Mouse (Mus musculus) lung, postnatal 0 days (tissue): Measurements from ENCODE around the gene Cyb5b. TPM values are rescaled to one million over a fixed set of nuclear protein-coding genes. Genes with fewer than 3 reads are reported as not detected.
"Not testable (repeated sequence)": the region's sequence is repeated elsewhere in the genome, so short reads cannot be mapped to it uniquely, and the experiment has no call there.

Experiments
- ATAC-seq: fragments of 200-750 bp; cut with Nextera tagmentation; 2 replicates; pipeline ENCODE4 v1.8.0; 2017; ENCODE audit warnings: moderate library complexity
- DNase-seq: peaks from one replicate; pipeline ENCODE4 v3.0.0-alpha.2; 2016; ENCODE audit warnings: low spot score
- H3K27ac ChIP-seq: fragments of 300-500 bp; sonication (generic); 2 replicates; pipeline ENCODE4 v1.5.1; 2014; ENCODE audit warnings: antibody characterized with exemption, mild to moderate bottlenecking, low read length, mixed read lengths
- H3K27me3 ChIP-seq: fragments of 300-500 bp; sonication (generic); replicated peaks from 2 replicates; pipeline ENCODE4 v1.6.1; 2014; ENCODE audit warnings: low read length, mixed read lengths; ENCODE audit not compliant: insufficient read depth
- H3K36me3 ChIP-seq: fragments of 300-500 bp; sonication (generic); 2 replicates; pipeline ENCODE4 v1.6.1; 2014; ENCODE audit warnings: low read length, mixed read lengths; ENCODE audit not compliant: insufficient read depth
- H3K4me1 ChIP-seq: fragments of 300-500 bp; sonication (generic); 2 replicates; pipeline ENCODE4 v1.6.1; 2014; ENCODE audit warnings: antibody characterized with exemption, low read depth, low read length, mixed read lengths; ENCODE audit not compliant: insufficient read depth
- H3K4me2 ChIP-seq: fragments of 300-500 bp; sonication (generic); replicated peaks from 2 replicates; pipeline ENCODE4 v1.6.1; 2014; ENCODE audit warnings: low read depth, mild to moderate bottlenecking, low read length, moderate library complexity, mixed read lengths
- H3K4me3 ChIP-seq: fragments of 300-500 bp; sonication (generic); 2 replicates; pipeline ENCODE4 v1.5.1; 2014; ENCODE audit warnings: low read depth, low read length
- H3K9ac ChIP-seq: fragments of 300-500 bp; sonication (generic); replicated peaks from 2 replicates; pipeline ENCODE4 v1.6.1; 2014; ENCODE audit warnings: low read depth, mild to moderate bottlenecking
- H3K9me3 ChIP-seq: fragments of 300-500 bp; sonication (generic); 2 replicates; pipeline ENCODE4 v1.6.1; 2016; ENCODE audit warnings: low read length, mixed read lengths
- CTCF ChIP-seq: IDR thresholded peaks from 2 replicates; pipeline ENCODE4 v1.5.1; 2016; ENCODE audit warnings: antibody characterized with exemption, mild to moderate bottlenecking
- EP300 ChIP-seq: IDR thresholded peaks from 2 replicates; pipeline ENCODE4 v1.6.1; 2016; ENCODE audit warnings: antibody characterized with exemption, mild to moderate bottlenecking, control low read depth
- WGBS: fragments of 180-500 bp; shearing (Covaris S2); extraction: QIAGEN DNeasy Blood & Tissue Kit; methylation state at CpG from one replicate; pipeline ENCODE4 v1.1.7; 2014; 5-methylcytosine and 5-hydroxymethylcytosine counted together
- polyA plus RNA-seq: library from polyadenylated mRNA; unstranded; fragments of >200 nt; fragmentation: Nextera tagmentation; extraction: Ambion mirVana; gene quantifications from 2 replicates; pipeline ENCODE4 v1.2.1, GENCODE M21; 2015

Cyb5b gene
- polyA plus RNA-seq, 1 experiment from 2014 or later = 58.4 TPM

DNA sequence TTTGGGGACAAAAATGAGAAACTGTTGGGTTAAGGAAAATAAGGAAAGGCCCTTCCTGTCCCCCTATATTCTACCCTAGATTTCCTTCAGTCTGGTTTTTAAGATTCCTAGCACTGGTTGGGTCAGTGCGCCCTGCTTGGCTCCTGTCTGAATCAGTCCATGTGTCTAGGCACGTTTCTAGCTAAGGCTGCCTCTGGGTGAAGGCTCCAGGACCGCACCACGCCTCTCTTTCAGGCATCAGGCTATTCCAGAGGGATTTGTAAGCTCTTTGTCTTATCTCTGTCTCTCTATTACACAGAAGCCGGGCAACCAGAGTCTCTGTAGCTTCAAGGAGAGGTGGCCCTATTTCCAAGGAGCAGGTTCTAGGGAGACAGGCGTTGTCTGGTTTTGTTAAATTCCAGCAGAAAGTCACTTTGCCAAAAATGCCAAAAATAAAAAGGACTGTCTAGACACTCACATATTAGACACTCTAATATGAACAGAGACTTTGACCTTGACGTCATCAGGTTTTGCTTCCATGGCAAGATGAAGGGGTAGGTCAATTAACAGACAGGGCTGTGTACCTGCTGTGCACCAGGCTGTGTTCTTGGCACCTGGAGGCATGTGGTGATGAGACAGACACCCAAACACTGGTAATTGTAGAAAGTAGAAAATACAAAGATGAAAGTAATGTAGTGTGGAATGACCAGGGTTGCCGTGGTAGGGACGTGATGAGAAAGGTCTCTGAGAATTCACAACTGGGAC lies 56.5 kb downstream of the Cyb5b start:
- Histone ChIP-seq H3K4me3 (no peak overlapping the region), H3K4me1 (0 out of 2 replicates have a peak, but pooled peaks cover 2% of the 10 kb centered on the region), H3K27me3 (no peaks in the 10 kb centered on the region), H3K36me3 (no peaks in the 10 kb centered on the region), H3K9ac (no peak overlapping the region), H3K4me2 (no peak overlapping the region), H3K9me3 (no peaks in the 10 kb centered on the region), H3K27ac (no peak overlapping the region)
- TF ChIP-seq CTCF (no peak), EP300 (no peak)
- WGBS = 81% methylated on average over 9 of the region's 9 CpGs
- ATAC-seq = no peak
- no peak for DNase-seq

DNA sequence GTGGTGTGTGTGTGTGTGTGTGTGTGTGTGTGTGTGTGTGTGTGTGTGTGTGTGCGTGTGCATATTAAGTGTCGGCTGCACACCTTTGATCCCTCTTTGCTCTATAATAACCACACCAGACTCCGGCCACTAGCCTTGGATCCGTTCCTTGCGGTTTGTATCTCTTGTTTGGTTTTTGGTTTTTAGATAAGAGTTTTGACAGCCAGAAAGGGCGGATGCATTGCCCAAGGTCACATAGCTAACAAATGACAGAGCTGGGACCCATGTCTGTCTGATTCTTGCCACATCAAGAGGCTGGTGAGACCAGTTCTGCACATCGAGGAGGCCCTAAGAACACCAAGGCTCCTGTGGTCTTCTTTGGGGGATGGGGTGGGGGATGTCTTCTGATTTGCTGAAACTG lies 58.7 kb downstream of the Cyb5b start:
- ATAC-seq = no peak
- DNase-seq = no peak

DNA sequence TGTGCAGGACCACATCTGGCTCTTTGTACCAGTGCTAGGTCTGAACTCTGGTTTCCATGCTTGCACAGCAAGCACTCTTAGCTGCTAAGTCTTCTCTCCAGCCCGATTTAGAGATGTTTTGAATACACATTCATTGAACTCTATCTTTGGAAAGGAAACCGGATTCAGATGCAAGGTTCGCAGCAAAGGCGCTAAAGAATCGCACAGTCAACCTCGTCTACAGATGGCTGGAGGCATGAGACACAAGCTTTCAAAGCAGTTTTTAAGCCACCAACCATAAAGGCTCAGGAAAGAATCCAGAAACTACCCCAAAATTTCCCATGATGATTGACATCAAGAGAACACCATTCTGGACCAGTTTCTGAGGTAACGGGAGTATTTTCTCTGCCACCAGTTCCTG lies 61.6 kb downstream of the Cyb5b start:
- Histone ChIP-seq H3K4me3 (no peak overlapping the region), H3K4me2 (no peak overlapping the region), H3K27me3 (no peaks in the 10 kb centered on the region), H3K9ac (no peak overlapping the region), H3K9me3 (no peaks in the 10 kb centered on the region), H3K4me1 (no peaks in the 10 kb centered on the region), H3K27ac (no peak overlapping the region), H3K36me3 (no peaks in the 10 kb centered on the region)
- no peak for ATAC-seq
- no peak for TF ChIP-seq CTCF
- no peak for TF ChIP-seq EP300
- no peak for DNase-seq
- 85% methylated on average over 7 of the region's 7 CpGs for WGBS

More for the DNA sequence above, 58.7 kb downstream of the Cyb5b start:
- Histone ChIP-seq H3K4me1 (no peaks in the 10 kb centered on the region), H3K27ac (no peak overlapping the region), H3K36me3 (no peaks in the 10 kb centered on the region), H3K4me2 (no peak overlapping the region), H3K9ac (no peak overlapping the region), H3K9me3 (no peaks in the 10 kb centered on the region), H3K4me3 (no peak overlapping the region), H3K27me3 (no peaks in the 10 kb centered on the region)
- TF ChIP-seq EP300 = no peak
- no peak for TF ChIP-seq CTCF
- 41% methylated on average over 7 of the region's 7 CpGs for WGBS

DNA sequence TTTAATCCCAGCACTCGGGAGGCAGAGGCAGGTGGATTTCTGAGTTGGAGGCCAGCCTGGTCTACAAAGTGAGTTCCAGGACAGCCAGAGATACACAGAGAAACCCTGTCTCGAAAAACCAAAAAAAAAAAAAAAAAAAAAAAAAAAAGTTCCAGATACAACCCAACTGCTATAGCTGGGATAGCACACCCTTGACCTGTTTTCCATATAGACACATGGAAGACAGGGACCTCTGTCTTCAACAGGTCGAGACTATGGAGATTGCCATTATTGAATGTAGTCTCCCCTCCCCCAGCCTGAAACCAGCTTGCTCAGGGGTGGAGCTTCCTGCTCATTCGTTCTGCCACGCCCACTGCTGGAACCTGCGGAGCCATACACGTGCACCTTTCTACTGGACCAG lies 66.8 kb downstream of the Cyb5b start:
- WGBS = 65% methylated on average over 7 of the region's 7 CpGs
- H3K27me3 ChIP-seq, H3K4me3 ChIP-seq, H3K27ac ChIP-seq, H3K9ac ChIP-seq, H3K4me1 ChIP-seq, DNase-seq, ATAC-seq, H3K4me2 ChIP-seq, H3K9me3 ChIP-seq, H3K36me3 ChIP-seq: not testable (repeated sequence)

DNA sequence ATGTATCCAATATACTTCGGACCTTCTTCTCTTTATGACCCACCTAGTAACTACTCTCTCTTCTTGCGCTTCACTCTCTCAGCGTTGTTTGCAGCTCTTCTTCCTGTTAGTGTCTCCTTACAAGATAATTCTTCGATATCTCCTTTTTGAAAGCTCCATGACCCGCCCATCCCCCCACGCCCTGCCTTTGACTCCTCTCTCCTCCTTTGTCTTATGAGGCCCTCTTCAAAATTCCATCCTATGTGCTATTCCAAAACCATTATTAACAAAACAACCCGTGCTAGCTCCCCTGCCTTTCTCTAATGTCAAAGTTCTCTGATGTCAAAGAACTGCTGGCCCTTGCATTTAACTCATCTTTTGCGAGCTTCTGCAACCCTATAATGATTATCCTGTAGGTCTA lies 67.7 kb downstream of the Cyb5b start:
- no peaks in the 10 kb centered on the region for H3K27me3 ChIP-seq
- H3K4me2 ChIP-seq = no peak overlapping the region
- no peak for TF ChIP-seq CTCF
- no peak for TF ChIP-seq EP300
- H3K9ac ChIP-seq = no peak overlapping the region
- no peak for DNase-seq
- H3K9me3 ChIP-seq = no peaks in the 10 kb centered on the region
- 81% methylated on average over 8 of the region's 8 CpGs for WGBS
- H3K4me3 ChIP-seq = no peak overlapping the region
- no peak overlapping the region for H3K27ac ChIP-seq
- no peak for ATAC-seq
- H3K36me3 ChIP-seq = no peaks in the 10 kb centered on the region
- H3K4me1 ChIP-seq = no peaks in the 10 kb centered on the region

DNA sequence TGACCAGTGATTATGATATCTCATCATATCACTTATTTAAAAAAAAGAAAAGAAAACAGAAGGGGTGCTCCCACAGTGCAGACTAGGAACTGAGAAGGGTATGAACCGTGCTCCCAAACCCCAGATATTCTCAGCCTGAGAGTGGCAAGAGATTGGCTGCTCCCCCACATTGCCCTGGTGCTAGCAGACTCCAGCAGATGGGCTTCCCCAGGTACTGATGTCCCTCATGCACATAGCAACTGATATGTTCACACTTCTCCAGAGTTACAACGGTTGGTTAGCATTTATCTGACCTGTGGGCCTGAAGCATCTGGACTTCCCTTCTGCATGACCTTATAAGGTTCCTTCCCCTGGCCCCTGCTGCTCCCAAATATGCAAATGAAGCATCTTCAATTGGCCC lies 68.6 kb downstream of the Cyb5b start:
- H3K4me2 ChIP-seq = no peak overlapping the region
- no peak overlapping the region for H3K9ac ChIP-seq
- TF ChIP-seq CTCF = no peak
- no peak for TF ChIP-seq EP300
- H3K27ac ChIP-seq = no peak overlapping the region
- H3K36me3 ChIP-seq = no peaks in the 10 kb centered on the region
- H3K4me1 ChIP-seq = no peaks in the 10 kb centered on the region
- ATAC-seq = no peak
- H3K27me3 ChIP-seq = no peaks in the 10 kb centered on the region
- DNase-seq = no peak
- no peak overlapping the region for H3K4me3 ChIP-seq
- 73% methylated on average over 2 of the region's 2 CpGs for WGBS
- H3K9me3 ChIP-seq = no peaks in the 10 kb centered on the region
